Mouse (Mus musculus): ENCODE results near the gene Olfr172. TPM values are rescaled to one million over a fixed set of nuclear protein-coding genes. Genes with fewer than 3 reads are reported as not detected.
A peak's percentile ranks its signal among the peaks of the same experiment; 100 is the strongest.

Olfr172 gene
- not detected in 2 replicates for polyA plus RNA-seq (2016; fragmentation: Nextera tagmentation; extraction: Ambion mirVana)

GRCm38 (mm10) chr16:58763076-58763475 is at the start of gene Olfr172:
Gene Olfr172 (minus strand): TSS chr16:58763176.
- no peak for DNase-seq (ENCODE audit: low spot score)
- no peak within 1 kb of the TSS for H3K4me3 ChIP-seq
- peaks cover 4% of the 10 kb centered on the region; the same call in 1 of the 2 replicates for H3K9me3 ChIP-seq
- no peaks in the 10 kb centered on the region for H3K36me3 ChIP-seq
- no peaks in the 10 kb centered on the region for H3K27me3 ChIP-seq (ENCODE audit: insufficient read depth, poor library complexity, severe bottlenecking)
- WGBS, result 91% methylated on average over 1 of the region's 1 CpGs
- H3K27ac ChIP-seq, result no peak within 1 kb of the TSS
- no peaks in the 10 kb centered on the region for H3K4me1 ChIP-seq (replicated peaks)

GRCm38 (mm10) chr16:58800168-58800567 is 37.2 kb upstream of the Olfr172 start, which contains the start of gene Olfr173:
Gene Olfr173 (minus strand): TSS chr16:58800268.
- WGBS, result 71% methylated on average over 2 of the region's 2 CpGs
- no peak within 1 kb of the TSS for H3K27ac ChIP-seq

GRCm38 (mm10) chr16:58756191-58756590 is 6.8 kb downstream of the Olfr172 start:
- Histone ChIP-seq H3K27ac (no peak overlapping the region), H3K4me1 (replicated peaks) (no peaks in the 10 kb centered on the region), H3K4me3 (no peak overlapping the region), H3K36me3 (no peaks in the 10 kb centered on the region), H3K9me3 (no peaks in the 10 kb centered on the region), H3K27me3 (ENCODE audit: insufficient read depth, poor library complexity, severe bottlenecking) (no peaks in the 10 kb centered on the region)
- DNase-seq (ENCODE audit: low spot score), result no peak

More at GRCm38 (mm10) chr16:58800168-58800567, 37.2 kb upstream of the Olfr172 start, which contains the start of gene Olfr173:
- Histone ChIP-seq H3K4me1 (replicated peaks) (no peaks in the 10 kb centered on the region), H3K27me3 (ENCODE audit: insufficient read depth, poor library complexity, severe bottlenecking) (no peaks in the 10 kb centered on the region), H3K9me3 (no peaks in the 10 kb centered on the region), H3K4me3 (no peak within 1 kb of the TSS), H3K36me3 (no peaks in the 10 kb centered on the region)
- no peak for DNase-seq (ENCODE audit: low spot score)

- WGBS, result 26% methylated on average over 1 of the region's 1 CpGs
- Histone ChIP-seq H3K4me1 (replicated peaks) (no peaks in the 10 kb centered on the region), H3K9me3 (no peaks in the 10 kb centered on the region), H3K27ac (no peak overlapping the region), H3K4me3 (no peak overlapping the region), H3K27me3 (ENCODE audit: insufficient read depth, poor library complexity, severe bottlenecking) (no peaks in the 10 kb centered on the region), H3K36me3 (no peaks in the 10 kb centered on the region)
- DNase-seq (ENCODE audit: low spot score), result no peak
Observed at GRCm38 (mm10) chr16:58751314-58751713, 11.7 kb downstream of the Olfr172 start.

- H3K9me3 ChIP-seq, result no peaks in the 10 kb centered on the region
- H3K4me1 ChIP-seq (replicated peaks), result no peaks in the 10 kb centered on the region
- no peaks in the 10 kb centered on the region for H3K27me3 ChIP-seq (ENCODE audit: insufficient read depth, poor library complexity, severe bottlenecking)
- DNase-seq (ENCODE audit: low spot score), result no peak
- 78% methylated on average over 4 of the region's 4 CpGs for WGBS
- no peak overlapping the region for H3K4me3 ChIP-seq
- no peaks in the 10 kb centered on the region for H3K36me3 ChIP-seq
- no peak overlapping the region for H3K27ac ChIP-seq
Observed at GRCm38 (mm10) chr16:58746715-58747114, 16.3 kb downstream of the Olfr172 start.

GRCm38 (mm10) chr16:58740751-58741150 is 22.2 kb downstream of the Olfr172 start:
- Histone ChIP-seq H3K9me3 (no peaks in the 10 kb centered on the region), H3K4me1 (replicated peaks) (no peaks in the 10 kb centered on the region), H3K36me3 (peaks cover 2% of the 10 kb centered on the region; the same call in 1 of the 2 replicates), H3K27me3 (ENCODE audit: insufficient read depth, poor library complexity, severe bottlenecking) (no peaks in the 10 kb centered on the region), H3K27ac (no peak overlapping the region), H3K4me3 (no peak overlapping the region)
- no peak for DNase-seq (ENCODE audit: low spot score)
- 93% methylated on average over 5 of the region's 5 CpGs for WGBS

- no peak overlapping the region for H3K27ac ChIP-seq
- H3K27me3 ChIP-seq (ENCODE audit: insufficient read depth, poor library complexity, severe bottlenecking), result no peaks in the 10 kb centered on the region
- no peak overlapping the region for H3K4me3 ChIP-seq
- no peak for DNase-seq (ENCODE audit: low spot score)
- no peaks in the 10 kb centered on the region for H3K4me1 ChIP-seq (replicated peaks)
- 84% methylated on average over 1 of the region's 1 CpGs for WGBS
- peaks cover 21% of the 10 kb centered on the region for H3K36me3 ChIP-seq
- H3K9me3 ChIP-seq, result no peaks in the 10 kb centered on the region
Observed at GRCm38 (mm10) chr16:58738800-58739199, 24.2 kb downstream of the Olfr172 start.

- H3K27ac ChIP-seq, result no peak overlapping the region
- H3K4me1 ChIP-seq (replicated peaks), result no peaks in the 10 kb centered on the region
- H3K9me3 ChIP-seq, result no peaks in the 10 kb centered on the region
- peaks cover 27% of the 10 kb centered on the region for H3K36me3 ChIP-seq
- no peaks in the 10 kb centered on the region for H3K27me3 ChIP-seq (ENCODE audit: insufficient read depth, poor library complexity, severe bottlenecking)
- 72% methylated on average over 4 of the region's 4 CpGs for WGBS
- no peak for DNase-seq (ENCODE audit: low spot score)
- H3K4me3 ChIP-seq, result no peak overlapping the region
Observed at GRCm38 (mm10) chr16:58738205-58738604, 24.8 kb downstream of the Olfr172 start.

- WGBS, result under 1% methylated on average over 31 of the region's 31 CpGs
- Histone ChIP-seq H3K4me1 (replicated peaks) (peaks cover 7% of the 10 kb centered on the region), H3K4me3 (peak overlapping the region; percentile 82), H3K36me3 (peaks cover 39% of the 10 kb centered on the region), H3K27ac (peak overlapping the region; percentile 93), H3K27me3 (ENCODE audit: insufficient read depth, poor library complexity, severe bottlenecking) (no peaks in the 10 kb centered on the region), H3K9me3 (no peaks in the 10 kb centered on the region)
- DNase-seq (ENCODE audit: low spot score), result no peak
Observed at GRCm38 (mm10) chr16:58728176-58728671, 34.8 kb downstream of the Olfr172 start.

GRCm38 (mm10) chr16:58727477-58728131 is 35.4 kb downstream of the Olfr172 start, which contains the start of gene Cldnd1:
Gene Cldnd1 (plus strand): TSS chr16:58727910.
- peak within 1 kb of the TSS; percentile 82 for H3K4me3 ChIP-seq

GRCm38 (mm10) chr16:58726680-58727476 is 36.1 kb downstream of the Olfr172 start:
- peaks cover 7% of the 10 kb centered on the region for H3K4me1 ChIP-seq (replicated peaks)
- peak overlapping the region; percentile 93; the same call in 1 of the 2 replicates for H3K27ac ChIP-seq
- no peaks in the 10 kb centered on the region for H3K27me3 ChIP-seq (ENCODE audit: insufficient read depth, poor library complexity, severe bottlenecking)
- H3K4me3 ChIP-seq, result peak overlapping the region; percentile 82
- no peaks in the 10 kb centered on the region for H3K9me3 ChIP-seq
- 84% methylated on average over 11 of the region's 11 CpGs for WGBS
- no peak for DNase-seq (ENCODE audit: low spot score)
- H3K36me3 ChIP-seq, result peaks cover 26% of the 10 kb centered on the region

More at GRCm38 (mm10) chr16:58727477-58728131, 35.4 kb downstream of the Olfr172 start, which contains the start of gene Cldnd1:
- H3K4me1 ChIP-seq (replicated peaks), result peaks cover 7% of the 10 kb centered on the region
- peak within 1 kb of the TSS; percentile 93 for H3K27ac ChIP-seq
- peak; percentile 97 for DNase-seq (ENCODE audit: low spot score)
- H3K9me3 ChIP-seq, result no peaks in the 10 kb centered on the region
- no peaks in the 10 kb centered on the region for H3K27me3 ChIP-seq (ENCODE audit: insufficient read depth, poor library complexity, severe bottlenecking)
- peaks cover 33% of the 10 kb centered on the region for H3K36me3 ChIP-seq
- 2% methylated on average over 35 of the region's 35 CpGs for WGBS

- Histone ChIP-seq H3K36me3 (no peaks in the 10 kb centered on the region), H3K4me3 (no peak overlapping the region), H3K9me3 (no peaks in the 10 kb centered on the region), H3K27me3 (ENCODE audit: insufficient read depth, poor library complexity, severe bottlenecking) (no peaks in the 10 kb centered on the region), H3K4me1 (replicated peaks) (peaks cover 4% of the 10 kb centered on the region; the same call in 1 of the 2 replicates), H3K27ac (no peak overlapping the region)
- DNase-seq (ENCODE audit: low spot score), result no peak
- WGBS, result 86% methylated on average over 2 of the region's 2 CpGs
Observed at GRCm38 (mm10) chr16:58722292-58722691, 40.7 kb downstream of the Olfr172 start.

All from hindbrain, embryonic 10.5 days (tissue).